Mouse (Mus musculus) cortical plate, adult 2 months (tissue): ENCODE measurements at regions not wholly inside any gene's neighbourhood (a gene's known extent, or its start where the extent isn't known, plus 50 kb on each side); places are given as distances from the start of the nearest gene placed in this dataset.

ENCODE experiments used
- CTCF ChIP-seq: fragments of 200-500 bp; IDR thresholded peaks from 2 replicates; pipeline ENCODE4 v1.5.1; 2011; ENCODE audit warnings: mild to moderate bottlenecking, control low read depth, low read length; ENCODE audit not compliant: insufficient read depth; ENCODE audit errors: extremely low read depth
- POLR2A ChIP-seq: fragments of 200-500 bp; IDR thresholded peaks from 2 replicates; pipeline ENCODE4 v1.6.1; 2011; ENCODE audit warnings: mild to moderate bottlenecking, low read length, control low read depth; ENCODE audit not compliant: insufficient read depth; ENCODE audit errors: extremely low read depth

DNA sequence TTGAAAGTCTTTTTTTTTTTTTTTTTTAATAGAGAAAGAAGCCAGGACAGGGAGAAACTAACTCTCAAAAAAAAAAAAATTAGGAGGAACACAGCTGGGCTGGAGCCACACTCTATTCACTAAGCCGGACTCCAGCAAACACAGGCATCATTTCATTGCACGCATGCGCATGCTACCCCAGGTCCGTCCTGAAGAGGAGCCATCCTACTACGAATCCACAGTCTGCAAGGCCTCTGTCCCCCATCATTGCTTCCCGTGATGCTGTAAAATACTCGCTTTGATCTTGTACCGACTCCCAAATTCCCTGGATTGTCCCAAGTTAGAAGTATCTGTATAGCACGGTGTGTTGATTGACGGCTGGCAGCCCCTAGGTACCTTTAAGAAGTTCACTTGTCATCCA lies 351.7 kb downstream of the Zfp536 start:
- no peak for TF ChIP-seq CTCF
- no peak for TF ChIP-seq POLR2A
